Mouse (Mus musculus) urinary bladder, postnatal 25 days (tissue): ENCODE results near the gene Mpst.

ENCODE experiments used
- DNase-seq: peaks from one replicate; pipeline ENCODE4 v3.0.0; 2022; ENCODE audit warnings: low spot score

Gene Mpst

GRCm38 (mm10) chr15:78403896-78404295 is 2.3 kb upstream of the Mpst start:
- DNase-seq: no peak

GRCm38 (mm10) chr15:78405098-78405497 is 1.1 kb upstream of the Mpst start:
- DNase-seq: no peak

- peak; percentile 81 for DNase-seq
These were observed 552 bp upstream of the Mpst start, which contains the start of gene Tst for GRCm38 (mm10) chr15:78405517-78406211. Gene Tst, minus strand, starts transcription at chr15:78405907.

- no peak for DNase-seq
These were observed 3.4 kb downstream of the Mpst start for GRCm38 (mm10) chr15:78409570-78410052.

GRCm38 (mm10) chr15:78413083-78413718 is 7.0 kb downstream of the Mpst start:
- no peak for DNase-seq

GRCm38 (mm10) chr15:78413719-78414117 is 7.5 kb downstream of the Mpst start:
- DNase-seq: no peak

GRCm38 (mm10) chr15:78414157-78414556 is 7.9 kb downstream of the Mpst start:
- no peak for DNase-seq

- DNase-seq: peak; percentile 37
These were observed 10.7 kb downstream of the Mpst start for GRCm38 (mm10) chr15:78416937-78417336.

- no peak for DNase-seq
These were observed 14.2 kb downstream of the Mpst start for GRCm38 (mm10) chr15:78420395-78420794.

GRCm38 (mm10) chr15:78422046-78422956 is 16.1 kb downstream of the Mpst start:
- peak; percentile 91 for DNase-seq

- DNase-seq: no peak
These were observed 18.3 kb downstream of the Mpst start for GRCm38 (mm10) chr15:78424507-78424906.

GRCm38 (mm10) chr15:78425230-78425629 is 19.0 kb downstream of the Mpst start:
- no peak for DNase-seq

GRCm38 (mm10) chr15:78428391-78429138 is 22.3 kb downstream of the Mpst start, which contains the start of gene Kctd17:
Gene Kctd17, plus strand, starts transcription at chr15:78428564.
- DNase-seq: peak; percentile 59

- no peak for DNase-seq
These were observed 22.9 kb downstream of the Mpst start for GRCm38 (mm10) chr15:78429139-78429459.

GRCm38 (mm10) chr15:78429871-78430622 is 23.8 kb downstream of the Mpst start:
- DNase-seq: no peak

- no peak for DNase-seq
These were observed 24.7 kb downstream of the Mpst start for GRCm38 (mm10) chr15:78430874-78431273.

- DNase-seq: no peak
These were observed 25.4 kb downstream of the Mpst start for GRCm38 (mm10) chr15:78431541-78432121.

GRCm38 (mm10) chr15:78434896-78435520 is 28.8 kb downstream of the Mpst start:
- no peak for DNase-seq

GRCm38 (mm10) chr15:78435681-78436080 is 29.5 kb downstream of the Mpst start:
- no peak for DNase-seq
